Mouse (Mus musculus) kidney, postnatal 10 days (tissue): Measurements from ENCODE around the gene Pomp.
A peak's percentile ranks its signal among the peaks of the same experiment; 100 is the strongest.

Experiments
- DNase-seq: peaks from one replicate; pipeline ENCODE4 v3.0.0; 2021; ENCODE audit warnings: mixed read lengths

Pomp gene

DNA sequence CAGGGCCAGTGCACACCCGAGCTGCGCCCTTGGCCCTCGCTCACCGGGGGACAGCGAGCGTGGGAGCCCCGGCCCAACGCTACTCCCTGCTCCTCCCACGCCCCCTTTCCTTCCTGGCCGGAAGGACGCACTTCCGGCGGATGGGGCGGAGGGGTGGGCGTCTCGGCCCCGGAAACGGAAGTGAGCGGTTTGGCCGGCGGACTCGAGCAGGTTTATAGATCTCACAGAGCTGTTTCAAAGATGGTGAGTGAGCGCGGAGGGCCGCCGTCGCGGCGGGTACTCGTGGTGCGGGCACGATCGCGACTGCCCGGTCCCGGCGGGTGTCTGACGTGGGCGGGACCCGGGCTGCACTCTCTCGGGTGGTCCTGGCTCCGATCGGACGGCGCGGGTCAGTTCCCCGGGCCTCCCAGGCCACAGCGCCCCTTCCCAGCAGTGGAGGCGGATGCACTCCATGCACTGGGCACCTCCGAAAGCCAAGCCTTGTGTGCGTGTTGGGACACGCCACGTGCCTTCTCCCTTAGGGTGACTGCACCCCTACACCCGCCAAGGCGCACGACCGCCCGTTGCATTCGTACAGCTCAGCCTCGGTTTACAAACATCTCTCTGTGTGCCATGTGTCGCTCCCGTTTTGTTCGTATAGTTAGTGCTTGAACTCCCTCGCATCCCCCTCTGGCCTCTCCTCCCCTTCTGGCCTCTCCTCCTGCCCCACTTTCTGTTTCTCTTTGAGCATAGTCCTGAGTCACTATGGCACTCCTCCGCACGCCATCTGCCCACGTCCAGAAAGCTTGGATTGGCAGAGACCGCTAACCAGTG, at the start of gene Pomp:
Gene Pomp (plus strand): TSS at position 13 of the 813 bp plus-strand sequence.
- DNase-seq: peak; percentile 95

DNA sequence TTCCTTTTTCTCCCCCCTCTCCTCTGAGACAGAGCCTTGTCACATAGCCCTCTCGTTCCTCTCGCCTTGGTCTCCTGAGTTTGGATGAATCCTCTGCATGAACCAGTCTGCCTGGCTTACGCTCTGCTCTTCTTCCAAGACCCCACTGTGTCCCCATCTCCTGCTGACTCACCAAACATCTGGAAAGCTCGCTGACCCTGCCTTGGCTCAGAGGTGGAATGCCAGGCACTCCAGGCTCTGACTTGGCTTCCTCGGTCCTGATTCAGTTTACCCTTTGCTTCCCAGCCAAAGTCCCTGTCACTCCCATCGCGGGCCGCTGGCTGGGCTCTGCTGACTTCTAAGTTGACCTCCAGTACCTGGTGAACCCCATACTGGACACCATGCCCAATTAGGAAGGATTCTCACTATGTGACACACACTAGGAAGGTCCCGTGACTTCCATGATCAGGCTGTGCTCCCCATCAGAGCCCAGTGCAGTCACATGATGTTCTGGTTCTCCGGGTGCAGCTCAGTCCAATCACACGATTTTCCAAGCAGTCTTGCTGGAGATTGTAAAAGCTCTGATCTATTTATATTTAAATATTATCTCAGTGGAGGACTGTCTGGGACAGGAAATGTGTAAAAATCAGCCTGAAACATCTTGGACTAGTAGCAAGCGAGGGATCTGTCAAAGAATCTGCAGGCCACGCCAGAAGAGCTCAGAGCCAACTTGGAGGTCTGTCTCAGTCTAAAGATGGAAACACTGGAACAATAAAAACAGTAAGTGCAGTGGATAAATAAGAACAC, 47.8 kb upstream of the Pomp start:
- DNase-seq: peak; percentile 25

DNA sequence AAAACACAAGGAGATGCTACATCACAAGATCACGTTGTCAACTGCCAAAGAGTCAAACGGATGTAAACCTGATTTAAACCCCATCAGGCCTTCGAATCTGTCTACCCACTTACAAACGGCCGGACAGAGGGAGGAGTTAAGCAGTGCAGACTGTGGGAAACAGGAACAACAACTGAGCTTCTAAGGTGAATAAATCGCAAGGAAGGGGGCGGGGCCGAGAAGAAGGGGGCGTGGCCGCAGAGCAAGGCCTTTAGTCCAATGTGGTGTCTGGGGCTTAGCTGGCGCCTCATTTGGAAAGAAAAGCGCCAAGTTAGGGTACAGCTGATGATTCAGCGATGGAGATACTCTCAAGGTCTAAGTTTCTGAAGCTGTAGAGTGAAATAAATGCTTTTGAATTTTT, 45.3 kb upstream of the Pomp start:
- peak; percentile 27 for DNase-seq

DNA sequence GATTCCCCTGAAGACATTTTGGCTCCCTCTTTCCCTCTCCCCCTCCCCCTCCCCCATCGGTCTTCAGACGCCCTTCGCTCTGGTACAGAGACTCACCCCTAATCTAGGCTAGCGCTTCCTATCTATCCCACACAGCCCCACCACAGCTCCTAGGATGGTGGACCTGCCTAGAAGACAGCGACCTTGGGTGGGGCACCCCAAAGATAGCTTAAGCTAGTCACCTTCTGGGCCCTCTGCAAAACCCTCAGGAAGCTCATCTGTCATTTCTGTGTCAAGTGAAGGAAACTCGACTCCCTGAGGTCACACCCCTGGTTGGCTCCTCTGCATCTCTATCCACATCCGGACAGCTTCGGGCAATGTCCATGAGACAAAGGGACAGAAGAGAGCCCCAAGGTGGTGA, 44.7 kb upstream of the Pomp start:
- DNase-seq: no peak

DNA sequence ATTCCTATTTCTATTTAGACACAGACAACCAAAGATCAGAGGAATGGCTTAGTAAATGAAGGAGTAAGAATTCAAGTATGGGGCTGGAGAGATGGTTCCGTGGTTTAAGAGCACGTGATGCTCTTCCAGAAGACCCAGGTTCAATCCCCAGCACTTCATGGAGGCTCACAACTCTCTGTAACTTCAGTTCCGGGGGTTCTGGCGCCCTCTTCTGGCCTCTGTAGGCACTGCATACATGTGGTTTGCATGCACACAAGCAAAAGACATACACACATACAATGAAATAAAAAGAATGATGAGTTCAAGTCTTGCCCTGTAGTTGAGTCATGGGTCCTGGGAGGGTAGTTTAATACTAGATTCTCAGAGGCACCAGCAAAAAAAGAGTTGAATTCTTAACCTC, 43.8 kb upstream of the Pomp start:
- DNase-seq: no peak

DNA sequence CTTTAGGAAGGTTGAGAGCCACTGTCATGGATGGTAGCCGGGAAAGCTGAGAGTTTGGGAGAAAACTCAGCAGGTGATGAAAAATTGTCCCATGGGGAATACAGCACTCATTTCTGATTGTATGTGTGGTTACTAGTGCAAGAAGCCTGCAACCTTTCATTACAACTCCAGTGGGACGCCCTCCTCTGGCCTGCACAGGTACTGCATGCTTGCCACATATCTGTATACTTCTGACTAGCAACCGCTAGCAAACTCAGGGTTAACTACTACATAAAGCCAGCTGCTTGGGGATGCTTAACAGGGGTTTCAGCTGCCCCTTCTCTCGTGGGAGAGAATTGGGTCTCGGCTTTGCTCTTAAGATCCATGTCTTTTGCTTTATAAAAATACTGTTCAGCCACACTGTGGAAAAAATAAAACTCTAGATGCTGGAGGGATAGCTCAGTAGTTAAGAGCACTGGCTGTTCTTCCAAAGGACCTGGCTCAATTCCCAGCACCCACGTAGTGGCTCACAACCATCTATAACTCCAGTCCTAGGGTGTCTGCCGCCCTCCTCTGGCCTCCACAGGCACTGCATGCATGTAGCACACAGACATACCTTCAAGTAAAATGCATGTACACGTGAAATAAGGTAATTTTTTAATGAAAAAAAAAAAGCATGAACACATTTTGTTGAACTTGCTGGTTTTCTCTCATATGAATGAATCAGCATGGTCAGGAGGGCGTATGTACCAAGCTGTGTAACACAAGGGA, 42.3 kb upstream of the Pomp start:
- no peak for DNase-seq

DNA sequence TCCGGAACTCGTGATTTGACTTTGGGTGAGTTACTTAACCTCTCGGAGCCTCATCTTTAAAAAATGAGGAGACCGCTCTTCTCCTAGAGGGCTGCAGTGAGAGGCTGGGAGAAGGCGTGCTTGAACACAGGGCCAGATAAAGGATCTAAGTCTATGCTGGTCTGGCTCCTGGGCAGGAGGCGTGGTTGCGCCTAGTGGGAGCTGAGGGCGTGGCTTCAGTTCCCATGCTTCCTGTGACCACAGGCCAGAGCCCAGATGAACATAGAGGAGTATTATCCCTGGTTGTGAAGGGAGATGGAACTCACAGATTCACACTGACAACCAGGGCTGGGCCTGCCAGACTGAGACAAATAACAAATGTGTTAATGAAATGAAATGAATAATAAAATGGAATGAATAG, 41.4 kb upstream of the Pomp start:
- DNase-seq: no peak

DNA sequence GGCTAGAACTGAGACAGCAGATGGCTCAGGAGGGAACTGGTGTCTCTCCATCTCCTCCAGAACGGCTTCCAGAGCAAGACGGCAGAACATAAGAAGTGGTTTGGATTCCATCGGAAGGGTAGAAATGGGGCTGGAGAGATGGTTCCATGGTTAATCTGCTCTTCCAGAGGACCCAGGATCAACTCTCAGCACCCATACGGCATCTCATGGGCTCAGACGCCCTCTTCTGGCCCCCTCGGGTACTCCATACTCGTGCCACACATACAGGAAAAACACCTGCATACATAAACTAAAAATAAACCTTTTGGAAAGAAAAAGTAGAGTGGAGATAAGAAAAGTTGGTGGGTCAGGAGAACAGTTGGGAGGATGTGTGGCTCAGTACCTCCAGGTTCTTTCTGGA, 40.4 kb upstream of the Pomp start:
- DNase-seq: no peak

DNA sequence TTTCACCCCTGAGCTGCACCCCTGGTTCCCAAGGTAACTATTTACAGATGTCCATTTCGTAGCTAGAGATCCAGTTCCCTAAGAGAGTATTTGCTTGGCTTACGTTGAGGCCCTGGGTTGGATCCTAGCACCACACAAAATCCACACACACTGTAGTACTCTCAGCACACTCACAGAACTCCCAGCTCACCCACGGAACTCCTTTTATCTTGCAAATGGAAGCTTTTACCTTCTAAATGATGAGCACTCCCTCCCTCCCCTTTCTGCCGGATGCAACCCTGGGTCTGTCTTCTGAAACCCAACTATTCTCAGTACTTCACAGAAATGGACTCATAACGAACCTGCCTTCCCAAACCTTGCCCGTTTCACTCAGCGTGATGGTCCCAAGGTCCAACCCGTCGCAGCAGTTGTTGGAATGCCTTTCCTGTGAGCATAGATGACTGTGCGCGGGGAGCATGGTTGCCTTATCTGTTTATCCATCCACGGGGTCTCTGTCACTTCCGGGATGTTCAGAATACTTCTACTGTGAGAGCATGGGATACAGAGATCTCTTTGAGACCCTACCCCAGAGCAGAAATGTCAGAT, 36.1 kb upstream of the Pomp start:
- DNase-seq: peak; percentile 2

DNA sequence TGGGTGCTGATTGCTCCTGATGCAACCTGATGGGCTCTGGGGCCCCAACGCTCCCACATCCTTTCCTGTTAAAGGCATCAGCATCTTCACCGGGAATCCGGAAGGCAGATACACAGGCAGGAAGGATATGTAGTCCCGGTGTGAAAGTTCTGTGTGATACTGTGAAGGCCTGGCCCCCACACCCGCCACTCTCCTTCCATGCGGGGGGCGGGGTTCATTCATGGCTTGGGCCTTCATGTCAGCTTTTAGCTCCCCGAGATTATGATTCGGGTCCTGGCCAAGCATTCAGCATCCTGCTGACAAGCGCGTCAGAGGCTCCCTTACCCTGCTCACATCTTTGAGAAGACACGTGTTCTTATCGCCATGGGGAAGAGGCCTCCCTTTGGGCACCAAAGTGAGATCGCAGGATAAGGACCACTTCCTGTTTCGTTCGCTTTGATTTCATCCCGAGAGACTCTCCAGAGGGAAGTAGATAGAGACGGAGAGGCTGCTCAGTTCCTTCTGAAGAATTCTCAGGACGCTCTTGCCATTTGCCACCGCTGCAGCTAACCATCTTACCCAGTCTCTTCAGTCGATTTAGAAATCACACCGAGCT, 34.8 kb upstream of the Pomp start:
- peak; percentile 45 for DNase-seq

DNA sequence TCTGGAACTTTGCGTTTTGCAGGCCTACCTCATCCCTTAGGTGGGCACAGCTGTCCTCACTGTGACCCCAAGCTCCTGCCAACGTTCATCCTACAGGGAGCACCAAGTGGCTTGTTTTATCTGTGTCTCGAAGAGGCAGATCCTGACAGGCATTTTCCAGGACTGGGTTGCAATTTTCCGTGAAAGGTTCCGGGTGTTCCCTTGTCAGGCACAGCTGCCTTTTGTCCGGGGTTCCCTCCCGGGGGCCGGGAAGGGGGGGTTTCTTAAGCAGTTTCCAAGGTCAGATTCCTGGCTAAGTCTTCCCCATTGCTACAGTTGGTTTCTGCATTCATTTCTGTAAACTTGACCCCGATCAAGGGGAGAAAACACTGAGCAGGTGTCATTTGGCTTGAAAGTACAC, 34.2 kb upstream of the Pomp start:
- DNase-seq: peak; percentile 53

DNA sequence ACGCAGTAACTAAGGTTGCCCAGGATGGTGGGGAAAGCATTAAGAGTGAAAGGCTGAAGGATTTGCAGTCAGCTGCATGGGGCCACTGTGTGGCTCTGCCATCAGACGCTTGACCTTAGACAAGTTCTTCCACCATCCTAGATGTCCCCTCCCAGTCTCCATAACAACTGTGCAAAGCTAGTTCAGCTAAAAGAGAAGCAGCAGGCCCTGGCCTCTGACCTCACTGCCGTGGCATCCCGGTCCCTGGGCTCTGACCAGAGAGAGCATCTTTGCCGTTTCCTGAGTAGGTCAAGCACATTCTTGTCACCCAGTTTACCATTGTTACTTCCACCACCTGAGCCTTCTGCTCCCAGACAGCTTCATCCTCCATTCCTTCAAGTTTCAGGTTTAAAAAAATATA, 33.7 kb upstream of the Pomp start:
- DNase-seq: no peak

DNA sequence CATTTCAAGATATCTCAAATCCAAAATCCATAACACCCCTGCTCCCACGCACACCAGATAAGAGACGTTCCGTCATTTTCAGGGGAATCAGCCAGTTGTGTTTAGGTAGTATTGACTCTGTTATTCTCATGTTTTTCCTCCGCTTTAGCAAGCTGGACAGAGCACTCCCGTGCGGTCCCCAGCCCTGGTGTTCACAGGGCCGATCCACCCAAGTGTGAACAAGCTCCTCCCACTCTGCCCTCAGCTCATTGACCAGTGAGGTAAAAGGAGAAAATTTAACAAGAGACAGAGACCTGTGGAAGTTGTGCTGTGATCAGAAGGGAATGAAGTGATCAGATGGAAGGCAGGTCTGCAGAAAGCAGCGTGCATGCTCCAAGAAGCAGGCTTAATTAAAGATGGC, 31.4 kb upstream of the Pomp start:
- DNase-seq: no peak

DNA sequence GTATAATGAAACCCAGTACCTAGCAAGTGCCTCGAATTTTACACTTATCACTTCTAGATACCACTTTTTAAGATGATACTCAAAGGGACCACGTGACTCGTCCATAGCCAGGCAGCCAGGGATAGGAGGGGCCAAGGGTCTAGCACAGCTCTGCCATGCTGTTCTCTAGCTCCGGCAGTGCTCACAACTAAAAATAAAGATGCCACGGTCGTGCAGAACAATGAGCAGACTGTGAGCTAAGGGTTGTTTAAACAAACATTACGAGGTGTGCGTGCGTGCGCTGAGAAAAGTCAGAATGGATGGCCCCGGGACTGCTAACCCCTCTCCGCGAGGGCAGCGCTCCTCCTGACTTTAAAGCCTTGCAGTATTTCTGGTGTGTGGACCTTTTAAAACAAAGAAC, 27.4 kb upstream of the Pomp start:
- DNase-seq: no peak

DNA sequence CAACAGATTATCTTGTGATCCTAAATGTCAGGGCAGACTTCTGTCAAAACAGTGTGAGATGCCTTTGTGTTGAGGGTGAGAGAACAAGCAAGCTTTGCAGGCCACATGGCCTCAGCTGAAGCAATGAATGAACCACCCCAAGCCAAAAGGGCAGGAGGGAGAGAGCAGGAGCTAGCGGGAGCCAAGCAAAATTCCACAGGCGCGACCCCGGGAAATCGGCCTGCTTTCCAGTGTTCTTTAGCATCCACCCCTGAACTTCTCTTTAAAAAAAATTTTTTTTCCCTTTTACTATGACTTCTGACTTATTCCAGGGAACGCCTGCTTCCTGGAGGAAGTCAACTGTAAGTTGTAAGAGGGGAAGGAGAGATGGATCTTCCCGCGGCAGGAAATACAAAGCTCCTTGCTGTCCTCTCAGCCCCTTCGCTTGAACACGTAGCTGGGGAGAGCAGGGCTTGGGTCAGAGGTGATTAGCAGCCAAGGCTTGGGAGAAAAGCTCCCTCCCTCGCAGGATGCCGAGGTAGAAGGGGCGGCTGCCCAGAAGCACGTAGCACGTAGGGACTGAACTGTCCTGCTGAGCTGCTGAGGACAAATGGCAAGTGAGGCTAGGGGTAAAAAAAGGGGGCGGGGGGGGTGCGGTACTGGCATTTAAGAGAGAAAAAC, 25.3 kb upstream of the Pomp start:
- DNase-seq: peak; percentile 51

DNA sequence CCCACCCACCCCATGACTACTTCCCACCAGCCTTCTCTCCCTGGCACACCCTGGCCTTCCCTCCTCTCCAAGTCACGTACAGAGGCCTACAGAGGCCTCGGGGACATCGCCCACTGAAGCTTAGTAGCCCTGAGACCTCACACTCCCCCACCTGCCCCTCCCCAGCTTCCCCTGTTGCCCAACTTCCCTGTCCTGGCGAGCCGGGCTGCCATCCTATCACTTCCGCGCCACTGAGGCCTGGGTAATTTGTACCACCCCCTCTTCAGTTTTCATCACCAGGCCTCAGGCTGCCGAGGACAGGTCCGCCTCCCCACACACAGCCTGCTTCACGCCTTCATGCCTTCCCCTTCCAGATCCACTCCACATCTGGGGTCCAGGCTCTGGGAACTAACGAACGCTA, 20.8 kb upstream of the Pomp start:
- DNase-seq: no peak

DNA sequence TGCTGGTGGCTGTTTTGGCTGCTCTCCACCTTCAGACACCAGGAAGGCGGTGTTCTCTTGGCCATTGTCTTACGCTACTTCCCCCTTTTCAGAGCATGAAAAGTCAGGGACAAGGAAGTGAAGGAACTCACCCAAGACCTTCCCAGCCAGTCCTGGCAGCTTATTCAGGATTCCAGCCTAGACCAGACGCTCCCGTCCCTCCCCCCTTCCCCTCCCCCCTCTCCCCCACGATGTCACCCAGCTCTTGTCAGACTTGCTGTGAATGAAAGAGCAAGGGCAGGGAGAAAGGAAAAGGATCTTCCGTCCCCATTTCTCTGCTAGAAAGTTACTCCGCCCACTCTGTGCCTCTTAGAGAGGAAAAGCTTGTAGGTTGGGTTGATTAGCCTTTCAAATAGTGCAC, 16.9 kb upstream of the Pomp start:
- no peak for DNase-seq

DNA sequence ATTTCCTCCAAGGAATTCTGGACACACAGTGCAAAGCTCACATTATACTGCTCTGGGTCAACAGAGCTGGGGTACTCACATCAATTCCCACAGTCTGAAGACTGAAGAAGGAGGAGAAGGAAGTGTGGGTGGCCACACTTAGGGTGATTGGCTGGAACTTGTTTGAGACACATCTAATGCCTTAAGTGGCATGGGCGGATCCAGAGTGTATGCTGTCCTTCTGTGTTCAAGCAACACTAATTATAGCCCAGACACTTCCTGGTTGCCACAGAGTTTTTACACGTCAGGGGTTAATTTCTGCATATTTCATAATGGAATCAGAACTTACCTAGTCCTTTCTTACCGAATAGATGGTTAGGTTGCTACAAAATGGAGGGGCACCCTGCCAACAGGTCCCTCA, 14.9 kb upstream of the Pomp start:
- no peak for DNase-seq

DNA sequence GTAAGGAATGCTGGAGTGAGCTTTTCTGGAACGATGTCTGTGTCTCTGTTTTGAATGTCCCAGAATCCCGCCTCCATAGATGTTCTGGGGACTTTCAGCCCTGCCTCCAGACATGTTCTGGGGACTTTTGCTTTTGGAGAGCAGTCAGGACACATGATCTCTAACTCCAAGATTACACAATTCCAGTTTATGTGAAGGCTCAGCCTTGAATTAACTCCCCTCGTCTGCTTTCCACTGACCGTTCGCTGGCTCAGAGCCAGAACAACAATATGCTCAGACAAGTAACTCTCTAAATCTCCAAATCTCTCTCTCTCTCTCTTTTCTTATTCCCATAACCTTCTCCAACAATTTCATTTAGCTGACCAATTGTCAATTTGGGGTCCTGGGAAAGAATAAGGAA, 12.9 kb upstream of the Pomp start:
- DNase-seq: peak; percentile 27

DNA sequence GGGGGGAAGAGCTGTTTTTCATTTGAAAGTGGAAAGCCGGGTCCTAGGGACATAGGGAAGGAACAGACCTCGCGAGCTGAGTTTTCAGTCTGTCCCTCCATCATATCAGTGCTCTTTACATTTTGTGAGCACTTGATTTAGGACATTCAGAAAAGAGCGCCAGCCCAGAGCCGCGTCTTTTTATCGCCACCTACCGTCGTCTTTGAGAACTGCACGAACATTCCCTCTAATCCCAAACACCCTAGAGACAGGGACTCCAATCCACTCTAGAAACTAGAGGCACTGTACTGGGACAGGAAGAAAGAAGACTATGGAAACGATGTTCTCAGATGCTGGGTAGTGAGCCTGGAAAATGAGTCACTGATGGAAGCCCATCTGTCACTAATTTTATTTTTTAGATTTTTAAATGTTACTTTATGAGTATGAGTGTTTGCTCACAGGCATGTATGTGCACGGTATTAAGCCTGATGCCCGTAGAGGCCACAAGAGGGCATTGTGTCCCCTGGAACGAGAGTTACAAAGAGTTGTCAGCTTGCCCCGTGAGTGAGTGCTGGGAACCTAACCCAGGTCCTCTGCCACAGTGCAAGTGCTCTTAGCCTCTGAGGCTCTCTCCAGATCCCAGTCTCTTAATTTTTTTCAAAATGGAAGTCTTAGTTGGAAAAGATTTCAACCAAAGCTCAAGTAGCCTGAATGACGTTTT, 11.9 kb upstream of the Pomp start:
- DNase-seq: peak; percentile 85

DNA sequence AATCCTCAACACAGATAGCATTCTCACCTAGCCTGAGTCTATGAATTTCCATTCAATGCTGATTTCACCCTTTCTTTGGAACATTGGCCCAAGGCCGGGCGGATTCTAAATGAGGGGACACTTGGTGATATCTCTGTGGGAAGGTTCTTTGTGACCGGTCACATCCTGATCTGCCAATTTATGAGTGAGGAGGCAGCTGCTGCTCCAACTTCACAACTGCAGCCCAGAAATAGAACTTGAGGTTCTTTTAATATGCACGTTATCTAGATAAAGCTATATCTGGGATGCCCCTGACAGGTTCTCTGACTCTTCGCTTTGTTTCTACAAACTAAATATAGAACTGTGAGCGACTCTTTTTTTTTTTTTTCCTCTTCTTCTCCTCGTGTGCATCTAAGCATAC, 10.1 kb upstream of the Pomp start:
- DNase-seq: no peak

DNA sequence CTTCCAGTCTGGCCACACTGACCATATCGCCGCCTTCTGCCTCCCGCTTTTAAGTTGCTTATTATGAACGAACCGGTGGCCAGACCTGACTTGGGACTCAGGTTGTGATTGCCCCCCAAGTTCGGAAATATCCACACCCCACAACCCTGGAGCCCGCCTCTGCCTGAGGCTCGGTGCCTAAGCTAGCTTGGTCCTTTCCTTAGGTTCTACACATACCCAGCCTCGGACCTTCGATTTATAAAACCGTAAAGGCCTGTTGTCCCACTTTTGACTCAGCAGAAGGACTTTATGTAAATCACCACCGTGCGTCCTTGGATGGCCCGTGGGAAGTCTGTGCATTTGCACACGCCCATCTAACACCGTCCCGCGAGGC, 199 bp upstream of the Pomp start:
- DNase-seq: no peak
